Mouse (Mus musculus): ENCODE results near the gene Cdc42ep5. TPM values are rescaled to one million over a fixed set of nuclear protein-coding genes. Genes with fewer than 3 reads are reported as not detected.

The Cdc42ep5 gene
- polyA plus RNA-seq, 1 experiment from 2014 or later: 8.6 TPM

GRCm38 (mm10) chr7:4151241-4151640 lies 13.4 kb downstream of the Cdc42ep5 start:
- H3K4me2 ChIP-seq: peak overlapping the region; percentile 73
- no peak overlapping the region for H3K27ac ChIP-seq (replicated peaks)
- peaks cover 22% of the 10 kb centered on the region for H3K36me3 ChIP-seq
- 8% methylated on average over 22 of the region's 22 CpGs for WGBS
- peak overlapping the region; percentile 32; the same call in 1 of the 2 replicates for H3K9ac ChIP-seq
- H3K27me3 ChIP-seq: peaks cover 42% of the 10 kb centered on the region
- H3K9me3 ChIP-seq: no peaks in the 10 kb centered on the region
- peak overlapping the region; percentile 55 for H3K4me3 ChIP-seq
- ATAC-seq (ENCODE audit: low read depth): no peak
- peaks cover 35% of the 10 kb centered on the region for H3K4me1 ChIP-seq (replicated peaks)

DNA sequence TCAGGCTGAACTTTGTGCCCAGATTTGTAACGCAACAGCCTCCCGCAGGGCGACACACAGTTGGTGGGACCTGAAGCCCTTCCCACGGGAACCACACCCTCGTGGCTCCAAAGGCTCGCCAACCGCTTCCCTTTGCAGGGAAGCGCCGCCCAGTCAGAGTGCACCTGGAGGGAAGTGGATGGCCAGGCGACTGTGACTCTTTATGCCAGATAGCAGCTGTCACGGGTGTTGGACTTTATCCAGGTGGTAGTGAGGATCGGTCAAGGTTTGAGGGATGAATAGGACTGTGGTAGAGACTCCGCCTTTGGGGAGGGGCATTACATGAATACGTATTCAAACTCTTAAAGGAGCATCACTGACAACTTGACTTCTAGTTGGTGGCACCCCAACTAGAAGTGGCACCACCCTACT lies 13.8 kb downstream of the Cdc42ep5 start:
- peak overlapping the region; percentile 73 for H3K4me2 ChIP-seq
- no peak overlapping the region for H3K27ac ChIP-seq (replicated peaks)
- peaks cover 26% of the 10 kb centered on the region for H3K36me3 ChIP-seq
- peak overlapping the region; percentile 76; the same call in 1 of the 2 replicates for H3K9ac ChIP-seq
- ATAC-seq (ENCODE audit: low read depth): no peak
- H3K27me3 ChIP-seq: peaks cover 42% of the 10 kb centered on the region
- WGBS: 3% methylated on average over 14 of the region's 14 CpGs
- H3K9me3 ChIP-seq: no peaks in the 10 kb centered on the region
- H3K4me3 ChIP-seq: peak overlapping the region; percentile 55
- peaks cover 35% of the 10 kb centered on the region for H3K4me1 ChIP-seq (replicated peaks)

DNA sequence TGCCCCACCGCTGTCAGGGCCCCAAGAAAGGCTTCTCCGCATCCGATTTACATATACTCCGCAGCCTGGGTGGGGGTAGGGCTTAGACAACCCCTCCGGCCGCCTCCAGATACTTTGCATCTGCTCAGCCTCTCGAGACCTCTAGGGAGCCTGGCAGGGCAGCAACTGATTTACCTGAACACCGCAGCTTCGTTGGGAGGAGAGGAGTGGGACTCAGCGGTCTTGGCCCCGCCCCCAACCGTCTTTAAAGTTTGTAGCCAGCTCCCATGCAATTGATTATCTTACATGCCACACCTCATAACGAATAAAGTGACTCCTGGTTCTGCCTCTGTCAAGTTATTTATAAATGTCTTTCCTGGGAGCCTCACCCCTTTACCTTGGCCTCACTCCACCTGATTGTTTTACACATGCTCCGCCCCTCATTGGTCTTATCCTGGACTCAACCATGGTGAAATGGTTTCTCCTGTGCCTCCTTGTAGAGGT lies 14.6 kb downstream of the Cdc42ep5 start, which contains the start of gene Leng9:
TSS of gene Leng9 (minus strand) at position 316 of the 483 bp plus-strand sequence.
- Histone ChIP-seq H3K4me1 (replicated peaks) (peaks cover 35% of the 10 kb centered on the region), H3K4me2 (peak within 1 kb of the TSS; percentile 73), H3K9me3 (no peaks in the 10 kb centered on the region), H3K27ac (replicated peaks) (peak within 1 kb of the TSS; percentile 88), H3K9ac (peak within 1 kb of the TSS; percentile 76), H3K36me3 (peaks cover 33% of the 10 kb centered on the region), H3K27me3 (peaks cover 42% of the 10 kb centered on the region), H3K4me3 (peak within 1 kb of the TSS; percentile 55)
- 2% methylated on average over 14 of the region's 14 CpGs for WGBS
- ATAC-seq (ENCODE audit: low read depth): peak; percentile 44

DNA sequence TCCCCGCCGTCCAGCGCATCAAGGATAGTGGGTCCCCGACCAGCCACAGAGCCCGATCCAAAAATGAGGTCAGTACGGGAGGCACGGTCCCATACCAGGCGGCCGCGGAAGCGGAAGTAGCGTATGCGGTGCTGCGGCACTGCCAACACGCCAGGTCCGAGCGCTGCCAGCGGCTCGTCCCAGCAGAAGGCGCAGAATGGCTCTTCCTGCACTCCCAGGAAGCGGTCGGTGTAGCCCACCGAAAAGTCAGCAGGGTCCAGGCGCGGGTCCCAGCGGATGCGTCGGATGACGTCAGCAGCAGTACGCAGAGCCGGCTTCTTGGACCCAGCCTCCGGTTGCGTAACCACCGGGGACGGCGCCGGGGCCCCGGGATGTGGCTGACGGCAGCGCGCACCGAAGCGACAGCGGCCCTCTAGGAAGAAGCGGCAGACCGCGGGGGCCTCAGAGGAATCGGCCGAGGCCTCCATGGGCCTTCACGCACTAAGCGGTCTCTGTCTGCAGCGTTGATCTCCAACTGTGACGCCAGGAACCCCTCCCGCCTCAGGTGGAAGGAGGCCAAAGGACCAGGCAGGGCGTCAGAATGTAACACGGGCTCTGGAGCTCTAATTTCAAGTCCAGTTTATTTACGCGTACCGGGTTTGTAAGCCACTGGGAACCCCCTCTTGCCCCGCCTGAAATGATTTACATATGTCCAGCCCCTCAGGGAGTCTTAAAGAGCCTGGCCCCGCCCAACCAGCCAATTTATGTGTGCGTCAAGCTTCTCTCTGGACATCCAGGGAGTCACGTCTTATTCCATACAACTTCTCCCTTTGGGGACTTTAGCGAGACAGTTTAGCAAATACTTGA lies 15.2 kb downstream of the Cdc42ep5 start:
- Histone ChIP-seq H3K27me3 (peaks cover 42% of the 10 kb centered on the region), H3K9ac (peak overlapping the region; percentile 76), H3K9me3 (no peaks in the 10 kb centered on the region), H3K4me2 (peak overlapping the region; percentile 73), H3K36me3 (peaks cover 40% of the 10 kb centered on the region), H3K27ac (replicated peaks) (peak overlapping the region; percentile 88), H3K4me3 (peak overlapping the region; percentile 55), H3K4me1 (replicated peaks) (peaks cover 35% of the 10 kb centered on the region)
- peak; percentile 77 for ATAC-seq (ENCODE audit: low read depth)
- WGBS: under 1% methylated on average over 64 of the region's 64 CpGs

- Histone ChIP-seq H3K9ac (peak overlapping the region; percentile 76), H3K27me3 (peaks cover 34% of the 10 kb centered on the region), H3K9me3 (no peaks in the 10 kb centered on the region), H3K4me3 (peak overlapping the region; percentile 55), H3K4me1 (replicated peaks) (peaks cover 35% of the 10 kb centered on the region), H3K27ac (replicated peaks) (peak overlapping the region; percentile 88), H3K4me2 (peak overlapping the region; percentile 73), H3K36me3 (peaks cover 48% of the 10 kb centered on the region)
- 28% methylated on average over 18 of the region's 18 CpGs for WGBS
- ATAC-seq (ENCODE audit: low read depth): peak; percentile 21
Measured at GRCm38 (mm10) chr7:4148341-4149208, 16.1 kb downstream of the Cdc42ep5 start.

- Histone ChIP-seq H3K9ac (peak overlapping the region; percentile 76), H3K4me1 (replicated peaks) (peaks cover 35% of the 10 kb centered on the region), H3K9me3 (no peaks in the 10 kb centered on the region), H3K4me3 (peak overlapping the region; percentile 55; the same call in 1 of the 2 replicates), H3K27me3 (peaks cover 27% of the 10 kb centered on the region), H3K27ac (replicated peaks) (no peak overlapping the region), H3K4me2 (peak overlapping the region; percentile 73), H3K36me3 (peaks cover 56% of the 10 kb centered on the region)
- no peak for ATAC-seq (ENCODE audit: low read depth)
- WGBS: 83% methylated on average over 4 of the region's 4 CpGs
Measured at GRCm38 (mm10) chr7:4147836-4148235, 16.8 kb downstream of the Cdc42ep5 start.

DNA sequence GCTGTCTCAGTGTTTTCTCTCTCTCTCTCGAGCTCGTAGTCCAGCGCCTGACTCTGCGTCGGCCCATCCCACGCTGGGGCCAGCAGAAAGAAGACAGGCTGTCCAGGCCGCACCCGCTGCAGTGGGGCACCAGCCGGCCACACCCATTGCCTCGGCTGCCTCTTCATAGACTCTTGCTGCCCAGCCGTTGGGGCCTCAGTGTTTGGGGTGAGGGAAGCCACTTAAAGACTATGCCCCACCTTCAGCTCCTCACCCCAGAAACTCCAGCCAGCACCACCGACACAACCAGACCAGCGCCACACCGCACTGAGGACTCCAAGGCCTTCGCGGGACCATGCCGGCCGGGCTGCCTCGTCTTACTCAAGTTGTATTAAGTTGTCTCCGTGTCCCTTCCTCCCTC lies 17.3 kb downstream of the Cdc42ep5 start:
- Histone ChIP-seq H3K9me3 (no peaks in the 10 kb centered on the region), H3K4me2 (no peak overlapping the region), H3K4me1 (replicated peaks) (peaks cover 35% of the 10 kb centered on the region), H3K27ac (replicated peaks) (no peak overlapping the region), H3K4me3 (no peak overlapping the region), H3K27me3 (peaks cover 23% of the 10 kb centered on the region), H3K9ac (no peak overlapping the region), H3K36me3 (peaks cover 60% of the 10 kb centered on the region)
- WGBS: 90% methylated on average over 14 of the region's 20 CpGs
- ATAC-seq (ENCODE audit: low read depth): no peak

DNA sequence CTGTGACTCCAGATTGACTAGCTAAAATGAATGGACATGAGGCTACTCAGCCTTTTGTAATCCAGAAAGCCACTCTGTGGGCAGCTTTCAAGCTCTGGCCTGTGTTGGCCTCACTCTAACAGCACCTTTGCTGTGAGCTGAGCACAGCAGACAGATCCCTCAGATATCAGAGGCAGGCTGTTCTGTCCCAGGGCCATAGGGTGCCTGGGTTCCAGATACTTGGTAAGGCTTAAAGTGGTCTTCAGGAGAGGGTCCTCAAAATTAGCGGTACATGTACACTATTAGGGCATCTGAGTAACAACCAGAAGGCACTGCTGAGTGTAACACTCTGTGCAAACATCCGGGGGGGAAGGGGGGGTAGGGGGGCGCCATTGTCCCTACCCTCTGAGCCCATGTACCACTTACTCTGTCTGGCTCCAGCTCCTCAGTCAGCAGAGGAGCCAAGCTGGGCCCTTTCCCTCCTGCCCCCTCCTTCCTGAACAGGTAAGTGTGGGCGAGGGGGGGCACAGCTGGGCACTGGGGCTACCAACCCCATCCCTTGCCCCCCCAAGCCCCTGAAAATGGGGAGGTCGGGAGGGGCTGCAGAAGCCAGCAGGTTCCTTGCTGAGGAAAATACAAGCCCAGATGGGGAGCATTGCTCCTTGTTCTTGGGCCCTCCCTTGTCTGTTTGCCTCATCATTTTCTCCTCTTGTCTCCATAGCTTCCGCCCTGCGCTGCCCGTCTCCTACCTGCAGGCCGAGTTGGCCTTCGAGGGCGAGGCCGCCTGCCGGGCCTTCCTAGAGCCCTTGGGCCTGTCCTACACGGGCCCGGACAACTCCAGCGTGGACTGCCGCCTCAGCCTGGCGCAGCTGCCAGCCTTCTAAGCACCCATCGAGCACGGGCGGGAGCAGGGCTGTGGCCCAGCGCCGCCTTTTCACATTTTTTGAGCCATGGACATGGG lies 18.1 kb downstream of the Cdc42ep5 start:
- peaks cover 33% of the 10 kb centered on the region for H3K4me1 ChIP-seq (replicated peaks)
- WGBS: 94% methylated on average over 20 of the region's 23 CpGs
- H3K4me2 ChIP-seq: no peak overlapping the region
- H3K36me3 ChIP-seq: peaks cover 69% of the 10 kb centered on the region
- no peaks in the 10 kb centered on the region for H3K9me3 ChIP-seq
- peaks cover 15% of the 10 kb centered on the region for H3K27me3 ChIP-seq
- no peak for ATAC-seq (ENCODE audit: low read depth)
- no peak overlapping the region for H3K4me3 ChIP-seq
- no peak overlapping the region for H3K27ac ChIP-seq (replicated peaks)
- H3K9ac ChIP-seq: no peak overlapping the region

- Histone ChIP-seq H3K9ac (no peak overlapping the region), H3K4me3 (no peak overlapping the region), H3K27me3 (peaks cover 7% of the 10 kb centered on the region), H3K27ac (replicated peaks) (no peak overlapping the region), H3K36me3 (peaks cover 77% of the 10 kb centered on the region), H3K4me1 (replicated peaks) (peaks cover 24% of the 10 kb centered on the region), H3K9me3 (no peaks in the 10 kb centered on the region), H3K4me2 (no peak overlapping the region)
- ATAC-seq (ENCODE audit: low read depth): no peak
- WGBS: 74% methylated on average over 6 of the region's 6 CpGs
Measured at GRCm38 (mm10) chr7:4145552-4146190, 19.0 kb downstream of the Cdc42ep5 start.

- Histone ChIP-seq H3K4me2 (no peak overlapping the region), H3K9me3 (no peaks in the 10 kb centered on the region), H3K27ac (replicated peaks) (no peak overlapping the region), H3K4me1 (replicated peaks) (peaks cover 17% of the 10 kb centered on the region), H3K4me3 (no peak overlapping the region), H3K36me3 (peaks cover 84% of the 10 kb centered on the region), H3K27me3 (no peaks in the 10 kb centered on the region), H3K9ac (no peak overlapping the region)
- WGBS: 96% methylated on average over 20 of the region's 20 CpGs
- no peak for ATAC-seq (ENCODE audit: low read depth)
Measured at GRCm38 (mm10) chr7:4144766-4145551, 19.7 kb downstream of the Cdc42ep5 start.
